Mouse (Mus musculus) fibroblast of lung, adult 2 months (primary cell): ENCODE measurements around the gene Smarcd2.
A peak's percentile ranks its signal among the peaks of the same experiment; 100 is the strongest.

Experiments
- DNase-seq: peaks from one replicate; pipeline ENCODE4 v3.0.0-alpha.2; 2011; ENCODE audit warnings: low read depth

The Smarcd2 gene

DNA sequence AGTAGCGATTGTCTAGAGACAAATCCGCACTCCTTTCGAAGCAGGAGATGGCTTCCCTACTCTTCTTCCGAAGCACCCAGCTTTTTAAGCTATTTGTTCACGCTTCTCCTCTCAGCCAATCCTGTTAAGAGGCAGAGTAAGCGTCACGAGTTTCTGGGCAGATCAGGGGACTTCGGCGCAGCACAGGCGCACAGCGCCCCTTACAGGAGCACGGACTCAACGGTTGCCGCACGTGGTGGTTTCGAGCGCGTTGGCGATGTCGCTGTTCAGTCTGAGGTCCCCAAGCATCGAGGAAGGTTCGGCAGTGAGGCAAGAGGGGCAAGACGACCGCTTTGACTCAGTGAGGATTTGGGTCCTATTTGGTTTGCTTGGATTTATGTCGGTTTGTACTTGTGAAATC is 3.7 kb upstream of the Smarcd2 start, which contains the start of gene Tcam1:
TSS of gene Tcam1 (plus strand) at position 219 of the 400 bp plus-strand sequence.
- peak; percentile 95 for DNase-seq

DNA sequence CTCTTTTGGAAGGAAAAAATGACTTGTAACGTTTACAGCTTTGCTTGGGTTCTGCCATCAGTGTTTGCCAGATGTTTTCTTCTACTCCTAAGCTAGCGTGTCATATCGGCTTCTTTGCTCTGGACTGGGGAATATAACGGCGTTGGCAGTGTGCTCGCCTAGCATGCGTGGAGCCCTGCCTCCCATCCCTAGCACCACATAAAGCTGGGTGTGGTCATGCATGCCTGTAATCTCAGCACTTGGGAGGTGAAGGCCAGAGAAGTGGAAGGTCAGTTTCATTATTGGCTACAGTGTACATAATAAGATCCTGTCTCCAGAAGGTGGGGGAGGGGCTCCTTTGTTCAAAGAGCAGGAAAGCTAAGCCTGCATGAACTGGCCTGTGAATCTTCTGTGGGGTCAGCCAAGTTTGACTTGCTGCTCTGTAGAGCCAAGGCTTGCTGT is 2.2 kb upstream of the Smarcd2 start:
- no peak for DNase-seq

DNA sequence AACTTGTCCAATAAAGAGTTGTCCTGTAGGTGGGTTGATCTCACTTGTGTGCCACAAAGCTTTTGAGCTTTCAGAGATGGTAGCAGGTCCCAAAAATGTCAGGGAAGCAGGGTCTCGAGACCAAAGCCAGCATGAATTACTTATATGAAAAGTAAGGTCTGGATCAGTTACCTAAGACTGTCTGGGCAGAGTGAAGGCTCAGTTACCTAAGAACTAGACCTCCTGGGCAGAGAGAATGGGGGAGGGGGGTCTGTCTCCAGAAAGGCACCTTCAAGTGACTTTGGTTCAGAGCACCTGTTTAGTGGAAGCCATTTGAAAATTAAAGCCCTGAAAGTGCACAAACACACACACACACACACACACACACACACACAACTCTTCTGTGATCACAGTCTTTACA is 1.6 kb upstream of the Smarcd2 start:
- DNase-seq = no peak

DNA sequence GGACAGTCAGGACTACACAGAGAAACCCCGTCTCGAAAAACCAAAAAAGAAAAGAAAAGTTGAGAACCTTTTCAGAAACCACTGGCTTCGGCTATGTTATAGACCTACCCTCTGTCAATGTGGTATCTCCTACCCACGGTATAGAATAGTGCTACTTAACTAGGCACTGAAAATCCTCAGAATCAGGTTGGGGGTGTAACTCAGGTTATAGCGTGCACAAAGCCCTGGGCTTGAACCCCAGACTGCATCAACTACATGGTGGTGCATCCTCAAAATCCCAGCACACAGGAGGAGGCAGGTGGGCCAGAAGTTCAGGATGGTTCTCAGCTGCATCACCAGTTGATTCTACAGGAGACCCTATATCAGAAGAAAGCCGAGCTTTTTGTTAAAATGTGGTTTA is 1.0 kb upstream of the Smarcd2 start:
- no peak for DNase-seq

DNA sequence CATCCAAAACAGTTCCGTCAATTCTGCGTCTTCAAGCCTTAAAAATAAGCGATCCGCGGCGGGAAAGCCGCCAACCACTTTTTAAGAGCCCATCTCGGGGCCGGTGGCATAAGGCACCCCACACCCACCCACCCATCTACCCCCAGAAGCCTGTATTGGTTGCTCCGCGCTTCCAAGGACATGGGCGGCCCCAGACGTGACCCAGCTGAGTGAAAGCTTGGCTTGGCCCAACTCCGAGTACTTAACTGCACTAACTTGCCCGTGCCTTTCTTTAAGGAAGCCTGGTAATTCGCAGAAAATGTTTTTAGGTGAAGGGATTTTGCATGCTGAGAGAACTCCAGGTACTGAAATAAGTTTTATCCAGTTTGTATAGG is 526 bp upstream of the Smarcd2 start:
- DNase-seq = no peak

DNA sequence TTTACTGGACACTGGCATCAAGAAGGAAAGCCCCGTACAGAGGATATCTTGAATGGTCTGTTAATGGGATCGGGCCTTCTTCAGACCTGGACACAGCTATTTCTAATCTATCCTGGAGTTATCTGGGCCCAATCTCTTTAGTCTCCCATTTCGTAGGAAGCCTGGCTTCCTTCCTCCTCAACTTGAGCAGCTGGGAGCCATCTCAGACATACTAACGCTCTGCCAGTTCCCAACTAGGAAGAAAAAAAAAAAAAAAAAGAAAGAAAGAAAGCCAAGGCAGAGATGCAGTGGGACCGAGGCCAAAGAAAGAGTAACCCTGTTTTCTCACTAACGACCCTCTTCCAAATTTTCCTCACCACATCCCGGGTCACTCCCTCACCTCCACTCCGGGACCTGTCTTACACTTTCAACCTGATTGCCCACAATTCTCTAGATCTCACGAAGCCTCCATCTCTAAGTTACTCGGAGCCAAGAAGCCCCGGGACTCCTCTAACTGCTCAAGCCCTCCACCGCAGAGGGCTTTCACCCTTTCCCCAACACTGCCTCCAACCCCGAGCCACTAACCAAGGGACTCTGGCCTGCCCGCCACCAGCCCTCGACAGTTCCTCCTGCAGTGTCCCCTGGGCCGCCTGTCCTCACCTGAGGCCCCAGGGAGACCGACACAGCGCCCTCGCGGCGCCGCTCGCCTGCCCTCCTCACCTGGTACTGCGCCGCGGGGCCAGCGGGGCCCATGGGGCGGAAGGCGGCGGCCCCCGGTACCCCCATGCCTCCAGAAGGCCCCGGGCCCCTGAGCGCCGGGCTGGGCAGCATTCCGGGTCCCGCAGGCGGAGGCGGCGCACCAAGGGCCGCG is 753 bp downstream of the Smarcd2 start:
- DNase-seq = no peak

DNA sequence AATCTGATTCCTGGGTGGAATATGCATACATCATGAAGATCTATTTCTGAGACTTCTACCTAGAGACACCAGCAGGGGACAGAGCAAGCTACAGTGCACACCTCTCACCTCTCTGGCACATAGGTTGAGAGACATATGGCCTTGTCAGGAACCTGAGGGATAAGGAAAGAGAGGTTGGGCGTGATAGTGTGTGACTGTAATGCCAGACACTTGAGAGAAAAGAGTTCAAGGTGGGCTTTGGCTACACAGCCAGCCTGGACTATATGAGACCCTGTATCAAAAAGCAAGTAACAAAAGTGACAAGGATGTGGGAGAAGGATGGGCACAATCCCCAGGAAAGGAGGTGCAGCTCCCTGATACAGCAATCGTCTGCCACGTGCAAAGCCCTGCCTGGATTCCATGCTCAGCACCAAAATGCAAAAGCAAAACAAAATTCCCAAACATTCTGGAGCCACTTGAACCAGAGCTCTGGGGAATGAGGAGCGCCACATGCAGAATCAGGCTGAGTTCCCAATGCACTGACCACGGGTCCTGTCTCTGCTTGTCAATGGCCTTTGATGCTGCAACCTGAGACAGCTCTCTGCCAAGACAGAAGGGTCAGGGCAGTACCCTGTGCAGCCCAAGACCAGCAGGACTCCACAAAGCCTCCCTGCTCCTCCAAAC is 1.5 kb downstream of the Smarcd2 start:
- no peak for DNase-seq

DNA sequence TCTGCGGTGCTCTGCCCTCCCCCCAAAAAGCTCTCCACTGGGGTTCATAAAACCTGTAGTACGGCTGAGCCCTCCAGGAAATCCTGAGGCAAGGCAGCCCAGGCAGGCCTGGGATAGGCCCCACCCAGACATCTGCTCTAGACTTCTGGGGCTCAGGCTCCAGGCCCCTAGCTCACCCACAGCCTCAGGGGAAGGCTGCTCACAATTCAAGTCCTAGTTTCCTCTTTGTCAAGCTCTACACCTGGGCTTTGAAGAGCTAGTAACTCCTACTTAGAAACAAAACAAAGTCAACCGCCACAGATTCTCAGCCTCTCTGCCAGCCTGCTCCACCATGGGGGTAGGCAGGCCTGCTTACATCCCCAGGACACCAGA is 3.7 kb downstream of the Smarcd2 start:
- no peak for DNase-seq

DNA sequence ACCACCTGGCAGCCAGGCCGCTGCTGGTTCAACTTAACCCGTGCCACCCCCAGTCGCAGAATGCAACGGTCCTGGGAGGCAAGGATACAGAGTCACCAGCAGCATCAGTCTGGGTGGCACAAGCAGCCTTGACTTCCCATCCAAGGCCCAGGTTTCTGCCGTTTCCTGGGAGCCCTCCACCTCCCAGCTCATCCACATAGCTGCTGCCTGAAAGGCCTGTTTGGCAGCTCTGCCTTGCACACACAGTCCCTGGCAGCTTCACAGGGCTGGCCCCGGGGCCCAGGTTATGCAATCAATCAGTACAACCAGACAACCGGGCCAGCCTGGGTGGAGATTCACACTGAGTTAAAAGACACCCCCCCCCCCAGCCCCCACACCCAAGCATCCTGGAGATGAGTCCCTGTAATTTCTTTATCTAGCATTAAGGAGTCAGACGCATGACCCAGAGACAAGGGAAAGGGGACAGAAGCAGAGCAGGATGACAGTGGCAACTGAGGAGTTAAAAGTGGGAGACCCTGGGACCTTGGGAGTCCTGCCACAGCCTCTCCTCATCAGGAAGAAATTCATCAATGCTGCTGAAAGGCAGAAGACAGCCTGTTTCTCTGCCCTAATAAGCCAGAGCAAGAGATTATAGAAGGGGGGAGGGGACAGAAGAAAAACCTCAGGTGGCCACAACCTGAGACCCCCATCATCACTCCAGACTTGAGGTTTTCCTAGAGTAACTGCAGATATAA is 4.3 kb downstream of the Smarcd2 start:
- DNase-seq = peak; percentile 60

DNA sequence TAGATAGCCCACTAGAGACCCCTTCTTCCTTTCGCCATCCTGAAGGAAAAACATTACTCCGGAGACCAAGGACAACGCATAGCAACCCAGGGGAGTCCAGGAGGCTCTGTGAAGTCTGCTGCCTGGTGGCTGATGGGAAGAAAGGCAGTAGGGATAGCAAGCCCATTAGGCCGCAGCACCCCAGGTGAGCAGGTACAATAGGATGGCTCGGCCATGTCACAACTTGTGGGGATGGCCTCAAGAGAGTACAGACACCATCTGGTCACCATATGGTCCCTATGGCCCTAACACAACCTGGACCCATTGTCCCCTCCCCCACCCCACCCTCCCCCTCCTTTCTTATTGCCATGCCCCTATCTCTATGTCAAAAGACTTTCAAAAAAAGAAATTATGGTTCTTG is 4.9 kb downstream of the Smarcd2 start:
- DNase-seq = no peak

DNA sequence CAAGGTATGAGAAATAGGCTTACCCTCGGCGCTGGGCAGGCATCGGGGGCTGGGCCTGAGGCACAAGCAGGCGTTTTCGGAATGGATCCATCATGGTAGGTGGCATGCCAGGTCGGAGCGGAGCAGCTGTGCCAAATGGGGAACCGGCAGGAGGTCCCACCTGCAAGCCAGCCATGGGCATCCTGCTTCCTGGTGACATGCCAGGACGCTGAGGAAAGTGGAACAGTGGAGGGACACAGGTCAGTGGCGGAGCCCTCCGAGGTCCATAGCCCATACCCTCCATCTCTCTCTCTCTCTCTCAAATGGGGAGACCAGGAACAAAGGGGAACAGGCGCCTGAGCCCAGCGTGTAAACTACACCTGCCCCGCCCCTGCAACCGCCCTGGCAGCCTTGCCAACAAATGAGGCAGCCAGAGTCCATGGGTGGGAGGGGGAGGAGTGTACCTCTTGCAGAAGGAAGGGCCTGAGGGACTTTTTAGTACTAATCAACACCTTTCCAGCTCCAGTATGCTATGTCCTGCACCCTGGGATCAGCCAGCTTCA is 5.4 kb downstream of the Smarcd2 start:
- no peak for DNase-seq

DNA sequence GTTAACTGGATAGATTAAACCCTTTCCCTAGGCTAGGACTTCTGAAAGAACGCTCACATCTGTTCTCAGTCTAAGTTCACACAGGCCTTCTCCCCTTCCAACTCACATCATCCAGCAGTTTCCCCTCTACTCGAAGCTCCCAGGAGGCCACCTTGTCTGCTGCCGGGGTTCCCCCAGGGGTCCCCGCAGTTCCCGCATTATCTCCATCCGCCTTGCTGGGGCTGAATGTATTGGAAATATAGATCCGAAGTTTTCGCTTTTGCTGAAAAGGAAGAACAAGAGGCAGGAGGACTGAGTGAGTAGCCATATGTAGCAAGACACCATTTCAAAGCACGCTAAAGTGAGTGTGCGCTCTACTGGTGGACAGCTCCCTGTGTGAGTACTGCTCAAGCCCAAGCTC is 6.3 kb downstream of the Smarcd2 start:
- DNase-seq = no peak

DNA sequence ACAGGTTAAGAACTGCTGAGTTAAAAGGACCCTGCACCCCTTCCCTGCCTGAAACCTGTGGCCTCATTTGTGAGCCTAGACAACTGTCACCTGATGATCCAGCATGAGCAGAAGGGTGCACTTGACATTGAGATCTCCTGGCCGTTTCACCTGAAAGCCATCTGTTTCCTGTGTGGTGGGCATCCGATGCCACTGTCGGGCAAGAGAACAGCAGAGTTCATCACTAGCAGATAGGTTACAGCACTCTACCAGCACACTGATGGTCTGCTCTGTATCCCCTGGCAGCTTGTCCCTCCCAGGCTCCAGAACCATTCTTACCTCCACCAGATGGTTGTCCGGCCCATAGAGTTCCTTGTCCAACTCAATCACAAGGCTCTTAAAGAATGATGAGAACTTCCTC is 7.2 kb downstream of the Smarcd2 start:
- no peak for DNase-seq

DNA sequence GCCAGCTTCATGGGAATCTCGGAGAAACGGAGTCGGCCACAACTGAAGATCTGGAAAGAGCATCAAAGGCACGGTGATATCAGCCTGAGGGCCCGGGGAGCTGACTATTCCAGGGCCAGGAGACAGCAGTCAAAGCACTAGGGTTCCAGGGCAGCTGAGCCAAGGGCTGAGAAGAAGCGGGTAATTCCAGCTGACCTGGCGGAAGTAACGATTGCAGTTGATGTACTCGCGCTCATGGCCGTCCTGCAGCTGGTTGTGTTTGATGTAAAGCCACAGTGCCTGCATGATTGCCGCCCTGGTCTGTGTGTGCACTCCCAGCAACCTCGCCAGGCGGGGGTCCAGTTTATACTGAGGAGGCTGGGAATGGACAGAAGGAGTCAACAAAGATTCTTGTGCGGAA is 7.8 kb downstream of the Smarcd2 start:
- DNase-seq = no peak

DNA sequence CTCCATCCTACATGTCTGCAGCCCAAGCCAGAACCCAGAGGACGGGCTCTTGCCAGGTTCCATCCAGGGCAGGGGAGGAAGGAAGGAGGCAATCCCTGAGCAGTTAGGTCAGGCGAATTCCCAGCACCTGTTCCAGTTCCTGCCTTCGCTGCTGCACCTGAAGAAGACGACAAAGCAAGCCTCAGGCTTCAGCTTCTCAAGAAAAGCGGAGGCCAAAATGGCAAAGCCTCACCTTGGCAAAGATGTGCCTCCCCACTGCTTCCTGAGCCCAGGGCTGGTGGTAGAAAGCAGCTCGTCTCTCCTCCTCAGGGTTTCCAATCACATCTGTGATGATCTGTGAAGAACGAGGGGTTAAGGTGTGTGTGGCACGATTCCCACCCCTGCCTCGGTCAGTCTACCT is 8.8 kb downstream of the Smarcd2 start:
- DNase-seq = no peak

DNA sequence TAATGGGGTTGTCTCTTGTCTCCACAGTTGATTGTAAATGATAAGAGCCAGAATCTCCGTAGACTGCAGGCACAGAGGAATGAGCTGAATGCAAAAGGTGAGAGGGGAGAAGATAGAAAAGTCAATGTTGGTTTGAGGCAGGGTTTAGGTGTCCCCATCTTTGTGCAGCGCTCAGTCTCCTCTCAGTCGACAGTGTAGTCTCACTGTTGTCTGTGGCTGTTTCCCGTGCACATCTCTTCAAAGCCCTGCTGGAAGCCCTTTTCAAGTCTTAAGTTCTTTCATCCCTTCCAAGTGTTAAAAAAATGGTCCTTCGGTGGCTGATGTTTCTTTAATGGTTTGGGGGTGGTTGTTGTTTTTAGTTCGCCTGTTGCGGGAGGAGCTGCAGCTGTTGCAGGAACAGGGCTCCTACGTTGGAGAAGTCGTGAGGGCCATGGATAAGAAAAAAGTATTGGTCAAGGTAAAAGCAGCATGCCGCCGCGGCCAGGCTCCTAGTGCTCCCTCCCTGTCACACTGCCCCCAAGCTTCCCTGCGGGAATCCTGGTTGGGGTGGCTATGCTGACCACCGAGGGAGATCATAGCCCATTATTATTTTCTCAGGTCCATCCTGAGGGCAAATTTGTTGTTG is 11.8 kb downstream of the Smarcd2 start:
- no peak for DNase-seq

DNA sequence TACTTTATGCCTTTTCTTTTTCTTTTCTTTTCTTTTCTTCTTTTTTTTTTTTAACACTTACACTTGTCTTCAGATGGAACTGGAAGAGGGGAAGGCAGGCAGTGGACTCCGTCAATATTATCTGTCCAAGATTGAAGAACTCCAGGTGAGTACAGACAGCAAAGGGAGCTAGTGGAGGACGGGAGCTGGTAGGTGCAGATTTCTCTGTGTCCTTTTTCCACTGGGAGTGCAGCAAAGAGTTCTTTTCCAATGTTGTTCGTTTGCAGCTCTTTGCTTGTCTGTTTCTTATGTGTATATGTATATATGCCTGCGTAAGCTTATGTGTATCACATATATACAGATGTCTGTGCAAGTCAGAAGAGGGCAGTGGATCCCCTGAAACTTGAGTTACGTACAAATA is 16.0 kb downstream of the Smarcd2 start:
- no peak for DNase-seq

DNA sequence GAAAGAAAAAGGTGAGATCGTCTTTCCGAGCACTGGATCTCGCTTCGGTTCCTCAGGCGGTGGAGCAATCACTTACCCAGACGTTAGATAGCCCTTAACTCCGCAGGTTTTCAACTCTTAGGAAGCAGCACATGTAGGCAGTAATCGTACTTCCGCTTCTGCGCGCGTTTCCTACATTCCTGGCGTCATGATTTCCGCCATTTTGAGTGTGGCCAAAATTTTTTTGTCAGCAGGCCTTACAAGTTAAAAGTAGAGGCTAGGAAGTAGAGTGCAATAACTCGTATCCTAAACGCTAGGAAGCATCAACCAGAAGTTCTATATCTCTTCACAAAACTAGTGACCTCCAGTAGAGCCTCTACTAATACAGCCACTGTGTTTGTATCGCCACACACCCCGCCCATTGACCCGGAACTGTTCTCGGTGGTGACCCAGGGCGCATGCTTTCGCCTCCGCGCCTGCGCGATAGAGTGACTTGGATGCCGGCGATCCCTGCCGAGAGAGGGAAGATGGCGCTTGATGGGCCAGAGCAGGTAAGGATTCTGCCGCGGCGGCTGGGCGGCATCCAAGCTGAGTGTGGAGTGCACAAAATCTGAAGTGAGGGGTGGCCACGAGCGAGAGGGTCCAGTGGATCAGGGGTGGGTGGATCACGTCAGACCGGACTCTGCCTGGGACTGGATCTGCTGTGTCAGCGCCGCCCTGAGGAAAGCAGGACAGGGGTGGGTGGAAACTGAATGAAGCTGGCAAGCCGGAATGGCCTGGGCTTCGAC is 16.9 kb downstream of the Smarcd2 start, which contains the start of the genes Ftsj3 and Psmc5:
TSS of gene Ftsj3 (minus strand) at position 395 of the 767 bp plus-strand sequence.
TSS of gene Psmc5 (plus strand) at position 470 of the 767 bp plus-strand sequence.
- peak; percentile 88 for DNase-seq

DNA sequence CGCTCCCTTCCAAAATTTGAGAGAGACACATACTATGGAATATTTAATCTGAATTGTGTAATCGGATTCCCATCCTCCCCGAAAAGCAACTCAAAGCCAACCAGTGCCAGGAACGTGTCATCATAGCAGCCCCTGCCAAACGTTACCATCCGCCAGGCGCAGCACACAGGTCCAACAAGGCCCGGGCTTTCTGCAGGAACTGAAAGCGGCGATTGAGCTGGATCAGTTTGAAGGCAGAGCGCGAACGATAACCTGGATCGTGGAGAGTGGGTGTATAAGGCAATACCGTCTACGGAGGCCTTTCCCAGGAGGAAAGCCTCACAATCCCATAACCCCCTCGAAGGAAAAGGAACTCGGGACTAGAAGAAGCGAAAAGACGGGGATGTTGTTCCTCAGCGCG is 17.6 kb downstream of the Smarcd2 start:
- DNase-seq = no peak

DNA sequence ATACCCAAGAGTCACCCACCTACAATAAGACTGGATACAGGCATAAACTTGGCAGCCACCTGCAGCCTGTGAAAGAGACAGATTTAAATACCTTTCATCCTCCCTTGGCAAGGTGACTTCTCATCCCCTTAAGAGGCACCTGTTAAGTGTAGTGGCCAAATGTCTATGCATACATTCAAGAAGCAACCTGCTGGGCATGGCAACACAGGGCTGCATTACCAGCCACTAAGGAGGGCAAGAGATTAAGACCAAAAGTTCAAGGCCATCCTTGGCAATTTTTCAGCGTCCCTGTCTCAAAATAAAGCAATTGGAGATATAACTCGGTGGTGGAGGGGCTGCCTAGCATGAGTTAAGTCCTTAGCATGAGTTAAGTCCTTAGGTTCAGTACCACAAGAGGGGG is 18.0 kb downstream of the Smarcd2 start:
- DNase-seq = no peak

DNA sequence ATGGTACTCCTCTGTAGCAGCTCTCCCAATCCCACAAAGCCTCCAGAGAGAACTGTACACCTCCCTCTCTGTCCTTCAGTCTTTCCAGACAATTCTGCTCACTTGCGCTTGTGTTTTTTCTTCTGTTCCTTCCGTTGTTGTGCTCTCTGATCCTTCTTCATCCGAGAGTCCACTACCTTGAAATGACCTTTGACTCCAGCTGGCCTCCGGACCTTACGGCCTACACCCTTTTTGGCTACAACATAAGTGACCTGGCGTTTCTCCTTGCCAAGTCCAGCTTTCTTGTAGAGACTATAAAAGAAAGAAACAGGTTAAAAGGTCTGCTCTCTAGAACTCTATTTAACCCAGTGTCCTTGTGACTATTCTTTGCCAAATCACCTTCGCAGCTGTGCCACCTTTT is 23.4 kb downstream of the Smarcd2 start:
- no peak for DNase-seq
